Mouse (Mus musculus): Measurements from ENCODE around the gene Spata3. TPM values are rescaled to one million over a fixed set of nuclear protein-coding genes. Genes with fewer than 3 reads are reported as not detected.

The Spata3 gene
- polyA plus RNA-seq, 1 experiment from 2014 or later = not detected

DNA sequence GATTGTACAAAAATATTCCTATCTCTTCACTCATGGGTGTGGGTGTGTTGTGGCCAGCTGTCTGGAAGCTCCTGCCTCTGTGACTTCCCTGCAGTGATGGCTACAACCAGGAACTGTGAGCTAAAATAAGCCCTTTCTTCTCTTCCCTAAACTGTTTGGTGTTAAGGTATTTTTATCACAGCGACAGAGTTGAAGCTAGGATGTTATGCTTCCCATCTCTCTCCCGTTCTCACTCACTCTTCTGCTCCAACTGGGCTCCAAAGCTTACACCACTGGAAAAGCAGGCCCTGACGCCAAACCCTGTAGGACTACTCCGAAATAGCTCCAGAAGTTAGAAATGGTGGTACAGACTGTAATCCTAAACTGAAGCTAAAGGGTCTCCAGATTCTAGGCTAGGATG is 28.4 kb downstream of the Spata3 start:
- WGBS = 57% methylated on average over 4 of the region's 4 CpGs
- no peaks in the 10 kb centered on the region for H3K9me3 ChIP-seq (ENCODE audit: control insufficient read depth, low read length)

DNA sequence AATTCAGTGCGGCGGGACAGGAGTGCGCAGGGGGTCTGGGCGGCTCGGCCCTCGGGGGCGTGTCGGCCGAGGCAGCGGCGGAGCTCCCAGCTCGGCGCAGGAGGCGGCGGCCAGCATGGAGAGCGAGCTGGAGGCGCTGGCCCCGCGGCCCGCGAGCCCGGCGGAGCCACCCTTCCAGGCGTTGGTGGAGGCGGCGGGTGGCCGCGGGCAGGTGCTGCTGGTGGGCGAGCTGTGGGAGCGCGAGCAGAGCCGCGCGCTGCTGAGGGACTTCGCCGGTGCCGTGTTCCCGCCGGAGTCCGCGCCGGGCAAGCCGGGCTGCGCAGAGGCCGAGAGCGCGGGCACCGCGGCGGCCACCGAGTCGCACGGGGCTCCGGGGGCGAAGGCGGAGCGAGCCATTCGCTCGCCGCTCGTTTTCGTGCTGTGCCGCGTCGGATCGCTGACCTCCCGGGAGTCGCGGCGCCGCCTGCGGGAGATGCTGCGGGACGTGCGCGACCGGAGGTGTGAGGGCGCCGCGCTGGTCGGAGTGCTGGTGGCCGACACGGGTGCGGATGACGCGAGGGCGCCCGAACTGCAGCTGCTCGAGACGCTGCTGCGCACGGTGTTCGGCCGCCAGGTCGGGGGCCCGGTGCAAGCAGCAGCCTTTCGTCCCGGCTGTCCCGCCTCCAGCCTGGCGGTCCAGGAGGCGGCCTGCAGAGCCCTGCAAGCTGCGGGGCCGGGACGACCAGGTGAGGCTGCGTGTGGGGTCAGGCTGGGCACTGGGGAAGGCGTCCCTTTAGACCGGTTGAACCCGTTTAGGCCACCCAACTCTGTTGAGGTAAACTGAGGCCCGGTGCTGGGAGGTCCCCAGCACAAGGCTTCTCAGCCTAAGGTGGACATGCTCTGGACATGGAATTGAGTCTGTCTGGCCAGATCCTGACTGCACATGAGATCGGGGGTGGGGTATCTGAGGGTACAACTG is 29.5 kb downstream of the Spata3 start, which contains the start of gene 2810459M11Rik:
Gene 2810459M11Rik, plus strand, starts transcription at position 16 of the 958 bp plus-strand sequence.
- Histone ChIP-seq H3K4me2 (replicated peaks; ENCODE audit: low read depth, low read length) (peak within 1 kb of the TSS; percentile 97), H3K4me3 (ENCODE audit: low read depth, low read length) (peak within 1 kb of the TSS; percentile 54), H3K9ac (ENCODE audit: low read depth, low read length) (peak within 1 kb of the TSS; percentile 42), H3K36me3 (ENCODE audit: control insufficient read depth, insufficient read depth, low read length) (no peaks in the 10 kb centered on the region), H3K4me1 (replicated peaks; ENCODE audit: control insufficient read depth, insufficient read depth, low read length) (no peaks in the 10 kb centered on the region), H3K9me3 (ENCODE audit: control insufficient read depth, low read length) (no peaks in the 10 kb centered on the region), H3K27me3 (ENCODE audit: control insufficient read depth, insufficient read depth, low read length) (peaks cover 33% of the 10 kb centered on the region), H3K27ac (ENCODE audit: low read depth, low read length) (no peak within 1 kb of the TSS)
- peak; percentile 68 for DNase-seq (ENCODE audit: low spot score)
- WGBS = 1% methylated on average over 88 of the region's 110 CpGs
- ATAC-seq (ENCODE audit: low FRiP score) = peak; percentile 86

More for the DNA sequence above, 28.4 kb downstream of the Spata3 start:
- DNase-seq (ENCODE audit: low spot score) = peak; percentile 12
- H3K36me3 ChIP-seq (ENCODE audit: control insufficient read depth, insufficient read depth, low read length) = no peaks in the 10 kb centered on the region
- H3K4me2 ChIP-seq (replicated peaks; ENCODE audit: low read depth, low read length) = no peak overlapping the region
- no peak overlapping the region for H3K9ac ChIP-seq (ENCODE audit: low read depth, low read length)
- H3K27ac ChIP-seq (ENCODE audit: low read depth, low read length) = no peak overlapping the region
- H3K27me3 ChIP-seq (ENCODE audit: control insufficient read depth, insufficient read depth, low read length) = peaks cover 33% of the 10 kb centered on the region
- no peak overlapping the region for H3K4me3 ChIP-seq (ENCODE audit: low read depth, low read length)
- H3K4me1 ChIP-seq (replicated peaks; ENCODE audit: control insufficient read depth, insufficient read depth, low read length) = no peaks in the 10 kb centered on the region
- no peak for ATAC-seq (ENCODE audit: low FRiP score)

DNA sequence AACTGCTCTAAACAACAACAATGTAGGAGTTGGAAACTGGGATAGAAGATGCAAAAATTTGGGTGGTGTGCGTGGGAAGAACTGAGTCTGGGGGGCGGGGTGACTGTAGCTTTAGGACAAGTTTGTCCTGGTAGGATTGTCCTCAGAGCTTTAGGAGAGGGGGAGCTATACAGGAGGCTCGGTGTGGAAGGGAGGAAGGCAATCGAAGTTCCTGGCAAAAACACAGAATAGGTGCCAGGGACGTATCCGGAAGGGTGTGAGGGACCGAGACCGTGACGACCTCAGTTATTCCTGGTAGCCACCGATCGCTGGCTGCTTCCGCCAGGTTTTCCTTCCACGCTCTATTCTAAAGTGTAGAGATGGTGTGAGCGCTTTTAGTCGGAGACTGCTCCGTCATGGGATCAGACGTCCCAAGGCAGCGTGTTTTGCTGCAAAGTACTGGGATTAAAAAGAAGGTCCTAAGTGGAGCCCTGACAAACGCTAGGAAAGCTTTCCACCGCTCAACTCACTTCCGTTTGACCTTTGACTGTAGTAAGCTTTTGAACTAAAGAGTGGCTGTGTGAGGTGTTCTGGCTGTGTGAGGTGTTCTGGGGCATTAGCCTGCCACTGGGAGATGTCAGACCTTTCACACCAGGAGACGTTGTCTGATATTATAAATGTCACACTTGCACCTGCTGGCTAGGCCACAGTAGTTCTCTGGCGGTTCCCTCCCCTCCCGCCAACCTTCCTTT is 30.4 kb downstream of the Spata3 start:
- Histone ChIP-seq H3K36me3 (ENCODE audit: control insufficient read depth, insufficient read depth, low read length) (no peaks in the 10 kb centered on the region), H3K9ac (ENCODE audit: low read depth, low read length) (no peak overlapping the region), H3K4me3 (ENCODE audit: low read depth, low read length) (peak overlapping the region; percentile 54), H3K27me3 (ENCODE audit: control insufficient read depth, insufficient read depth, low read length) (peaks cover 33% of the 10 kb centered on the region), H3K4me2 (replicated peaks; ENCODE audit: low read depth, low read length) (peak overlapping the region; percentile 97; the same call in 1 of the 2 replicates), H3K27ac (ENCODE audit: low read depth, low read length) (no peak overlapping the region), H3K9me3 (ENCODE audit: control insufficient read depth, low read length) (no peaks in the 10 kb centered on the region), H3K4me1 (replicated peaks; ENCODE audit: control insufficient read depth, insufficient read depth, low read length) (no peaks in the 10 kb centered on the region)
- ATAC-seq (ENCODE audit: low FRiP score) (peak; percentile 13; the same call in 1 of the 2 replicates), DNase-seq (ENCODE audit: low spot score) (peak; percentile 38)
- 5% methylated on average over 24 of the region's 24 CpGs for WGBS

DNA sequence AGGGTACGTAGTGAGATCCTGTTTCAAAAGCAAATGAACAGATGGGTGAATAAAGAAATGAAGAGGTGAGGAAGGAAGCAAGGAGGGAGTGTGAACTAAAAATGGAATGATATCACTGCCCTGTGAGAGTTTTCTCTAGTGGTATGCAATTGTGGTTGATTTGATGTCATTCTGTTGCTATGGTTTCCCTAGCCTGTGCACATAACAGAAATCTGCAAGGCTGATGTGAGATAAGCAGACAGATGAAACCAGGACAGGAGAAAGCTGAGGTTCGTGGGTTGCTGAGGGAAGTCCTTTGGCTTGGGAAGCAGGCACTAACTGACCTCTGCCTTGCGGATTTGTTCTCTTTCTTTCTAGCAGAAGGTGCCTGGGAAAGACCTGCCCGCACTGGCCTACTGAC is 31.6 kb downstream of the Spata3 start:
- Histone ChIP-seq H3K4me1 (replicated peaks; ENCODE audit: control insufficient read depth, insufficient read depth, low read length) (no peaks in the 10 kb centered on the region), H3K27me3 (ENCODE audit: control insufficient read depth, insufficient read depth, low read length) (peaks cover 33% of the 10 kb centered on the region), H3K27ac (ENCODE audit: low read depth, low read length) (no peak overlapping the region), H3K4me2 (replicated peaks; ENCODE audit: low read depth, low read length) (no peak overlapping the region), H3K9ac (ENCODE audit: low read depth, low read length) (no peak overlapping the region), H3K36me3 (ENCODE audit: control insufficient read depth, insufficient read depth, low read length) (no peaks in the 10 kb centered on the region), H3K4me3 (ENCODE audit: low read depth, low read length) (no peak overlapping the region), H3K9me3 (ENCODE audit: control insufficient read depth, low read length) (no peaks in the 10 kb centered on the region)
- DNase-seq (ENCODE audit: low spot score) (no peak), ATAC-seq (ENCODE audit: low FRiP score) (no peak)
- 78% methylated on average over 4 of the region's 4 CpGs for WGBS

DNA sequence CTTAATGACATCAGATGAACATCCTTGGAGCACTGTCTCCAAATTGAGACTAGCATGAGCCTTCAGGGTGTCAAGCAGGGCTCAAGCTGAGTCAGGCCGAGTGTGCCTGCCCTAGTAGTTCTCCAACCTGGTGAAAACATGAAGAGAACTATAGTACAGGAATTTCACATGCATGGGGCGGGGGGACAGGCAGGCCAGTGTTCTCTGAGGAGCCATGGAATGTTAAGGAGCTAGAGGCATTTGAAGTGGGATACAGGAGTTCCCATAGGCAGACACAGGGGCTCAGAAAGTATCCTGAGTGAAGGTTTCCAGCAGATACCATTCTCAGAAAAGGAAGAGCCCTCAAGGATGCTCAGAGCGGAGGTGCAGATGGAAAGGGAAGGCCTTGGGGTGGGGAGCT is 32.1 kb downstream of the Spata3 start:
- H3K27ac ChIP-seq (ENCODE audit: low read depth, low read length) = no peak overlapping the region
- no peak overlapping the region for H3K4me3 ChIP-seq (ENCODE audit: low read depth, low read length)
- 88% methylated on average over 3 of the region's 3 CpGs for WGBS
- ATAC-seq (ENCODE audit: low FRiP score) = no peak
- H3K4me2 ChIP-seq (replicated peaks; ENCODE audit: low read depth, low read length) = no peak overlapping the region
- DNase-seq (ENCODE audit: low spot score) = no peak
- H3K9me3 ChIP-seq (ENCODE audit: control insufficient read depth, low read length) = no peaks in the 10 kb centered on the region
- no peaks in the 10 kb centered on the region for H3K36me3 ChIP-seq (ENCODE audit: control insufficient read depth, insufficient read depth, low read length)
- H3K4me1 ChIP-seq (replicated peaks; ENCODE audit: control insufficient read depth, insufficient read depth, low read length) = no peaks in the 10 kb centered on the region
- peaks cover 33% of the 10 kb centered on the region for H3K27me3 ChIP-seq (ENCODE audit: control insufficient read depth, insufficient read depth, low read length)
- no peak overlapping the region for H3K9ac ChIP-seq (ENCODE audit: low read depth, low read length)

DNA sequence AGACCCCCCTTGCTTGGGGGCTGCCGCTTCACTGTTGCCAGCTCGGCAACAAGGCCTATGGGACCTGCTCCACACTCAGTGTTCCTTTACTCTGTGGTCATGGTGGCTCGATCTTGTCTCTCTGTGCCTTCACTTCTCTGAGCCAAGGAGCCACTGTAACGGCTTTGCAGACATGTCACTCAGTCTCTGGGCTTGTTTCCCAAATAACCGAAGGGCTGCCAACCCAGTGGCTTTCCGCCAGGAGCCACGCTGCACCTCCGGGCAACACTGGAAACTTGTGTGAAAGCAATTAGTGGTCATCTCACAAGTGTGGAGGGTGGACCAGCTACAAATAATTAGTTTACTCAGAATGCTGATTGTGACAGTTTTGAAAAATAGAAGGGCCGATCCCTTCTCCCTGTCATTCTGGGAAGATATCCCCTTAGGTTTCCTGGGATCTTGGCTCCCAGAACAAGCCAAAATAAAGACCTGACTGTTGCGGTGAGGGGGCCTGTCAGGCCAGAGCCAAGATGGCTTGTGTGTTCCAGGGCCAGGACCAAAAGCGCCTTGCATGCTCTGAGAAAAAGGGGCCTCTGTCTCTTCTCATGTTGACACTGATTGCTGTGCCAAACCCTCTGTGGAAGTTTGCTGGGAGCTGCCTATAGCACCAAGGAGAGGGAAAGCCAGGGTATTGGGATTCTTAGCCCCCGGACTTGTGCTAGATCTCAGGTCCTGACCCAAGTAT is 36.7 kb downstream of the Spata3 start:
- Histone ChIP-seq H3K27me3 (ENCODE audit: control insufficient read depth, insufficient read depth, low read length) (peaks cover 3% of the 10 kb centered on the region; the same call in 1 of the 2 replicates), H3K4me3 (ENCODE audit: low read depth, low read length) (no peak overlapping the region), H3K36me3 (ENCODE audit: control insufficient read depth, insufficient read depth, low read length) (no peaks in the 10 kb centered on the region), H3K9me3 (ENCODE audit: control insufficient read depth, low read length) (no peaks in the 10 kb centered on the region), H3K27ac (ENCODE audit: low read depth, low read length) (no peak overlapping the region), H3K4me2 (replicated peaks; ENCODE audit: low read depth, low read length) (no peak overlapping the region), H3K9ac (ENCODE audit: low read depth, low read length) (no peak overlapping the region), H3K4me1 (replicated peaks; ENCODE audit: control insufficient read depth, insufficient read depth, low read length) (no peaks in the 10 kb centered on the region)
- no peak for DNase-seq (ENCODE audit: low spot score)
- no peak for ATAC-seq (ENCODE audit: low FRiP score)
- 90% methylated on average over 12 of the region's 12 CpGs for WGBS

DNA sequence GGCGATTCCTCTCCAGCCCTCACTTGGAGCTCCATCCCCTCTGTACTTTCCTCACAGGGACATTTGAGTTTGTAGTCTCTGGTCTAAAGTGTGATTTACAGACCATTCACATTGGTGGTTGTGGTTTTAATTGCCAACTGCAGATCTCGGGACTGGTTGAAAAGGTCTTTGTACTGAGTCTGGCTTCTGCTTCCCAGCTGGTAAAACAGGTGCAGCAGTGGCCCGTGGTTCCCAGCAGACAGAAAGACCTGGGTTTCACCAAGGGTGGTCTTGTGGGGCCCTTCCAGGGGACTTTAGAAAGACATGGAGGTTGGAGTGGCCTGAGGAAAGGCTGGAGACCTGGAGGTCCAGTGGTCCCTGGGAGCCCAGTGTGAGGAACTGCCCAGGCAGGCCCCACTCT is 38.3 kb downstream of the Spata3 start:
- no peaks in the 10 kb centered on the region for H3K27me3 ChIP-seq (ENCODE audit: control insufficient read depth, insufficient read depth, low read length)
- 58% methylated on average over 3 of the region's 3 CpGs for WGBS
- no peak overlapping the region for H3K27ac ChIP-seq (ENCODE audit: low read depth, low read length)
- ATAC-seq (ENCODE audit: low FRiP score) (no peak), DNase-seq (ENCODE audit: low spot score) (no peak)
- H3K4me1 ChIP-seq (replicated peaks; ENCODE audit: control insufficient read depth, insufficient read depth, low read length) = no peaks in the 10 kb centered on the region
- H3K9me3 ChIP-seq (ENCODE audit: control insufficient read depth, low read length) = no peaks in the 10 kb centered on the region
- H3K4me3 ChIP-seq (ENCODE audit: low read depth, low read length) = no peak overlapping the region
- H3K4me2 ChIP-seq (replicated peaks; ENCODE audit: low read depth, low read length) = no peak overlapping the region
- H3K9ac ChIP-seq (ENCODE audit: low read depth, low read length) = no peak overlapping the region
- no peaks in the 10 kb centered on the region for H3K36me3 ChIP-seq (ENCODE audit: control insufficient read depth, insufficient read depth, low read length)

DNA sequence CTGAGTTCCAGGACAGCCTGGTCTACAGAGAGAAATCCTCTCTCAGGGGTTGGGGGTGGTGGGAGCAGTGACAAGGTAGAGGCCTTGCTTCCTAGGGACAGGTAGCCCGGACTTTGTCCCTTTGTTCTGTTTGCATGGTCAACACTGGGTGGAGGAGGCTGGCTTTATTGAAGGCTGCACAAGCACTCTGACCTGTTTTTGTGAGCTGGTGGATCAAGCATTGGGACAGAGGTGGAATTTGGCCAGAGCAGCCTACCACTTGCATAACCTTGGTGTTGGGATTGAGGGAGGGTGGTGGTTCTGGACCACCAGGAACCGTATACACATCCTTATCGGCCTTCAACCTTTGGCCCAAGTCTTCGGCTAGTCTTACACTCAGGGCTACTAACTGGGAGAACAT is 39.7 kb downstream of the Spata3 start:
- Histone ChIP-seq H3K27ac (ENCODE audit: low read depth, low read length) (no peak overlapping the region), H3K4me3 (ENCODE audit: low read depth, low read length) (no peak overlapping the region), H3K4me2 (replicated peaks; ENCODE audit: low read depth, low read length) (no peak overlapping the region), H3K4me1 (replicated peaks; ENCODE audit: control insufficient read depth, insufficient read depth, low read length) (no peaks in the 10 kb centered on the region), H3K9me3 (ENCODE audit: control insufficient read depth, low read length) (no peaks in the 10 kb centered on the region), H3K9ac (ENCODE audit: low read depth, low read length) (no peak overlapping the region), H3K36me3 (ENCODE audit: control insufficient read depth, insufficient read depth, low read length) (no peaks in the 10 kb centered on the region), H3K27me3 (ENCODE audit: control insufficient read depth, insufficient read depth, low read length) (no peaks in the 10 kb centered on the region)
- ATAC-seq (ENCODE audit: low FRiP score) (no peak), DNase-seq (ENCODE audit: low spot score) (no peak)
- WGBS = 81% methylated on average over 4 of the region's 4 CpGs
